Mouse (Mus musculus) intestine, embryonic 15.5 days (tissue): Measurements from ENCODE around the gene Zfp457. TPM values are rescaled to one million over a fixed set of nuclear protein-coding genes. Genes with fewer than 3 reads are reported as not detected.
A peak's percentile ranks its signal among the peaks of the same experiment; 100 is the strongest.
"Not testable (repeated sequence)": the region's sequence is repeated elsewhere in the genome, so short reads cannot be mapped to it uniquely, and the experiment has no call there.

Source experiments
- ATAC-seq: fragments of 200-750 bp; cut with Nextera tagmentation; 2 replicates; pipeline ENCODE4 v1.8.0; 2017; ENCODE audit warnings: moderate TSS enrichment, moderate library complexity
- H3K27ac ChIP-seq: fragments of 300-500 bp; sonication (generic); 2 replicates; pipeline ENCODE4 v1.5.1; 2015; ENCODE audit warnings: mild to moderate bottlenecking, inconsistent platforms
- H3K27me3 ChIP-seq: fragments of 300-500 bp; sonication (generic); replicated peaks from 2 replicates; pipeline ENCODE4 v1.6.1; 2015; ENCODE audit warnings: inconsistent platforms
- H3K36me3 ChIP-seq: fragments of 300-500 bp; sonication (generic); 2 replicates; pipeline ENCODE4 v1.6.1; 2015; ENCODE audit warnings: inconsistent platforms
- H3K4me1 ChIP-seq: fragments of 300-500 bp; sonication (generic); replicated peaks from 2 replicates; pipeline ENCODE4 v1.6.1; 2015; ENCODE audit warnings: inconsistent platforms
- H3K4me2 ChIP-seq: fragments of 300-500 bp; sonication (generic); replicated peaks from 2 replicates; pipeline ENCODE4 v1.6.1; 2015; ENCODE audit warnings: mild to moderate bottlenecking, inconsistent platforms
- H3K4me3 ChIP-seq: fragments of 300-500 bp; sonication (generic); replicated peaks from 2 replicates; pipeline ENCODE4 v1.5.1; 2015; ENCODE audit warnings: inconsistent platforms
- H3K9ac ChIP-seq: fragments of 300-500 bp; sonication (generic); 2 replicates; pipeline ENCODE4 v1.6.1; 2015; ENCODE audit warnings: inconsistent platforms
- H3K9me3 ChIP-seq: fragments of 300-500 bp; sonication (generic); 2 replicates; pipeline ENCODE4 v1.6.1; 2016; ENCODE audit warnings: inconsistent platforms
- WGBS: fragments of 180-500 bp; shearing (Covaris S2); methylation state at CpG from one replicate; pipeline ENCODE4 v1.1.7; 2015; 5-methylcytosine and 5-hydroxymethylcytosine counted together
- polyA plus RNA-seq: library from polyadenylated mRNA; unstranded; fragments of >200 nt; fragmentation: Nextera tagmentation; extraction: Ambion mirVana; gene quantifications from 2 replicates; pipeline ENCODE4 v1.2.1, GENCODE M21; 2015

The Zfp457 gene
- 0.49 and 0.53 TPM in 2 replicates for polyA plus RNA-seq

GRCm38 (mm10) chr13:67305822-67306672, at the start of gene Zfp457:
TSS of gene Zfp457 (minus strand) at chr13:67306485.
- Histone ChIP-seq H3K9ac (peak within 1 kb of the TSS; percentile 69), H3K27ac (0 out of 2 replicates have a peak within 1 kb of the TSS, but pooled peaks have one; percentile 22), H3K9me3 (no peaks in the 10 kb centered on the region), H3K4me2 (peak within 1 kb of the TSS; percentile 93), H3K4me3 (peak within 1 kb of the TSS; percentile 69), H3K36me3 (no peaks in the 10 kb centered on the region), H3K4me1 (no peaks in the 10 kb centered on the region), H3K27me3 (no peaks in the 10 kb centered on the region)
- ATAC-seq, result peak; percentile 99
- 12% methylated on average over 16 of the region's 16 CpGs for WGBS

- Histone ChIP-seq H3K4me3 (no peak overlapping the region), H3K4me2 (no peak overlapping the region), H3K27me3 (no peaks in the 10 kb centered on the region), H3K4me1 (no peaks in the 10 kb centered on the region), H3K27ac (no peak overlapping the region), H3K9ac (no peak overlapping the region), H3K9me3 (no peaks in the 10 kb centered on the region), H3K36me3 (no peaks in the 10 kb centered on the region)
- no peak for ATAC-seq
Observed at GRCm38 (mm10) chr13:67351854-67352253, 45.6 kb upstream of the Zfp457 start.

- no peak overlapping the region for H3K4me3 ChIP-seq
- H3K4me1 ChIP-seq, result no peaks in the 10 kb centered on the region
- H3K27me3 ChIP-seq, result no peaks in the 10 kb centered on the region
- H3K36me3 ChIP-seq, result no peaks in the 10 kb centered on the region
- WGBS, result 88% methylated on average over 2 of the region's 2 CpGs
- no peak for ATAC-seq
- no peak overlapping the region for H3K9ac ChIP-seq
- H3K27ac ChIP-seq, result no peak overlapping the region
- H3K9me3 ChIP-seq, result no peaks in the 10 kb centered on the region
- no peak overlapping the region for H3K4me2 ChIP-seq
Observed at GRCm38 (mm10) chr13:67343422-67343821, 37.1 kb upstream of the Zfp457 start.

- WGBS, result 78% methylated on average over 1 of the region's 1 CpGs
- Histone ChIP-seq H3K4me1 (0 out of 2 replicates have a peak, but pooled peaks cover 3% of the 10 kb centered on the region), H3K9ac (0 out of 2 replicates have a peak overlapping the region, but pooled peaks have one; percentile 52), H3K4me2 (peak overlapping the region; percentile 83), H3K27ac (no peak overlapping the region), H3K36me3 (no peaks in the 10 kb centered on the region), H3K9me3 (no peaks in the 10 kb centered on the region), H3K27me3 (no peaks in the 10 kb centered on the region), H3K4me3 (peak overlapping the region; percentile 49)
- peak; percentile 42 for ATAC-seq
Observed at GRCm38 (mm10) chr13:67332877-67333276, 26.6 kb upstream of the Zfp457 start.

- Histone ChIP-seq H3K36me3 (no peaks in the 10 kb centered on the region), H3K9ac (peak within 1 kb of the TSS; percentile 52), H3K4me1 (0 out of 2 replicates have a peak, but pooled peaks cover 3% of the 10 kb centered on the region), H3K4me2 (peak within 1 kb of the TSS; percentile 83), H3K4me3 (peak within 1 kb of the TSS; percentile 49), H3K9me3 (no peaks in the 10 kb centered on the region), H3K27me3 (no peaks in the 10 kb centered on the region), H3K27ac (peak within 1 kb of the TSS; percentile 38)
- WGBS, result 12% methylated on average over 17 of the region's 17 CpGs
- ATAC-seq, result peak; percentile 96
Observed at GRCm38 (mm10) chr13:67332019-67332724, 25.9 kb upstream of the Zfp457 start, which contains the start of gene Zfp595. TSS of gene Zfp595 (minus strand) at chr13:67332570.

GRCm38 (mm10) chr13:67306718-67307117, 433 bp upstream of the Zfp457 start:
- no peaks in the 10 kb centered on the region for H3K27me3 ChIP-seq
- ATAC-seq, result peak; percentile 73
- H3K36me3 ChIP-seq, result no peaks in the 10 kb centered on the region
- peak overlapping the region; percentile 93 for H3K4me2 ChIP-seq
- 29% methylated on average over 5 of the region's 5 CpGs for WGBS
- no peak overlapping the region for H3K27ac ChIP-seq
- H3K9me3 ChIP-seq, result no peaks in the 10 kb centered on the region
- H3K9ac ChIP-seq, result no peak overlapping the region
- peak overlapping the region; percentile 69 for H3K4me3 ChIP-seq
- no peaks in the 10 kb centered on the region for H3K4me1 ChIP-seq

GRCm38 (mm10) chr13:67278314-67278713, 28.0 kb downstream of the Zfp457 start, which contains the start of gene Zfp458:
TSS of gene Zfp458 (minus strand) at chr13:67278466.
- no peak within 1 kb of the TSS for H3K27ac ChIP-seq
- H3K4me3 ChIP-seq, result no peak within 1 kb of the TSS
- H3K36me3 ChIP-seq, result no peaks in the 10 kb centered on the region
- H3K9ac ChIP-seq, result no peak within 1 kb of the TSS
- peak; percentile 77 for ATAC-seq
- H3K4me1 ChIP-seq, result no peaks in the 10 kb centered on the region
- 48% methylated on average over 7 of the region's 7 CpGs for WGBS
- H3K4me2 ChIP-seq, result no peak within 1 kb of the TSS
- no peaks in the 10 kb centered on the region for H3K9me3 ChIP-seq
- H3K27me3 ChIP-seq, result no peaks in the 10 kb centered on the region

- not testable (repeated sequence) for H3K4me1 ChIP-seq, H3K27ac ChIP-seq, H3K27me3 ChIP-seq, H3K9me3 ChIP-seq, H3K36me3 ChIP-seq
- Histone ChIP-seq H3K4me3 (peak overlapping the region; percentile 71), H3K4me2 (peak overlapping the region; percentile 72), H3K9ac (peak overlapping the region; percentile 67)
- ATAC-seq, result peak; percentile 69
- WGBS, result 47% methylated on average over 8 of the region's 9 CpGs
Observed at GRCm38 (mm10) chr13:67269383-67270065, 36.8 kb downstream of the Zfp457 start.

GRCm38 (mm10) chr13:67268568-67269369, 37.5 kb downstream of the Zfp457 start:
- Histone ChIP-seq H3K4me3 (peak overlapping the region; percentile 71), H3K4me2 (peak overlapping the region; percentile 72), H3K4me1 (no peaks in the 10 kb centered on the region), H3K27ac (peak overlapping the region; percentile 32; the same call in 1 of the 2 replicates), H3K9me3 (no peaks in the 10 kb centered on the region), H3K9ac (peak overlapping the region; percentile 67), H3K27me3 (no peaks in the 10 kb centered on the region), H3K36me3 (no peaks in the 10 kb centered on the region)
- 5% methylated on average over 18 of the region's 18 CpGs for WGBS
- ATAC-seq, result peak; percentile 100
